Mouse (Mus musculus): Measurements from ENCODE around the gene Trim69.
"Not testable (repeated sequence)": the region's sequence is repeated elsewhere in the genome, so short reads cannot be mapped to it uniquely, and the experiment has no call there.

Gene Trim69

DNA sequence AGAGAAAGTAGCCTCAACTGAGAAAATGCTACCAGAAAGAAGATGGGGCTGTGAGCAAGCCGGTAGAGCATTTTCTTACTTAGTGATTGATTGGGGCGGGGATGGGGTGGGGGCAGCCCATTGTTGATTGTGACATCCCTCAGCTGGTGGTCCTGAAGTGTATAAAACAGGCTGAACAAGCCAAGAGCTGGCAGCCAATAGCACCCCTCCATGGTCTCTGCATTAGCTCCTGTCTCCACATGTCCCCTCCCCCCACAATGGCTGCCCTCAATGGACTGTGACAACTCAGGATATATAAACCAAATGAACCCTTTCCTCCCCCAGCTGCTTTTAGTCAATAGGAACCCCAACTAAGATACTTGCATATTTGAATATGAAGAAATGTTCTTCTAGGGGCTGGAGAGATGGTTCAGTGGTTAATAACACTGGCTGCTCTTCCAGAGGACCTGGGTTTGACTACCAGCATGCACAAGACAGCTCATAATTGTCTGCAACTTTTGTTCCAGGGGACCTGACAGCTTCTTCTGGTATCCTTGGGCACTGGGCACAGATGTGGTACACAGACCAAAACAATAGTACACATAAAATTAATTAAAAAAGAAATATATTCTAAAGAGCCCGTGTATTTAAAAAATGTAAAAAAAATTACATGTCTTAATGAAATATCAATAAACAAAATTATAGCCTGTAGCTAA lies 50.2 kb downstream of the Trim69 start:
- no peak for DNase-seq

DNA sequence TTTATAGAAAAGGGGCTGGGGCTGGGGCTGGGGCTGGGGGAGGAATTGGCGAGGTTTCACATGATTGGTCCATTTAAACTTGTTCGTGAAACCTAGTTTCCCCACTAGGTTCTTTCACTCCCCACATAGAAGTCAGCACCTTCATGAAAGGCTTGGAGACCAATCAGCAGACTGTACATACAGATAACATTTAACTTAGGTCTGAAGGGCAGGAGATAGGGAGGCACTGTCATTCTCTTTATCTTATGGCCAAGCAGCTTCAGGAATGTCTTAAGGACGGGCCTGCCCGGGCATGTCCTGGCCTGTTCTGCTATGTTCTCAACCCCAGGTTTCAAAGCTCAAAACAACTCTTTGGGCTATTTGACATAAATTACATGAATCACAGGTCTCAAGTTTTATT lies 56.6 kb downstream of the Trim69 start:
- DNase-seq: not testable (repeated sequence)

DNA sequence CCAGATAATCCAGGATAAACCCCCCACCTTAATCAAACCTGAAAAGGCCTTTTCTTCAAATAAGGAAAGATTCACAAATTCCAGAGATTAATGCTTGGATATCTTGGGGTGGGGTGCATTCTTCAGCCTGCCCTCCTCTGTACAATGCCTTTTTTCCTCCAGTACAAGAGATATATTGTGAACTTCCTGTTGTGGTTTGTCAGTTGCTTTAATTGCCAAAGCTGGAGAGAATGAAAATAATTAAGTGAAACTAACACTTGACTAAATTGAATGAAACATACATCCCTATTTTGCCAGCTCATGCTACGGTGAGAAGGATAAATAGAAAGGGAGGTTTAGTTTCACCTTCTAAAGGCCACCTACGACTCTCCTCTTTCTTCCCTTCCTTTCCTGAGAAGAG lies 57.7 kb downstream of the Trim69 start:
- DNase-seq: no peak

DNA sequence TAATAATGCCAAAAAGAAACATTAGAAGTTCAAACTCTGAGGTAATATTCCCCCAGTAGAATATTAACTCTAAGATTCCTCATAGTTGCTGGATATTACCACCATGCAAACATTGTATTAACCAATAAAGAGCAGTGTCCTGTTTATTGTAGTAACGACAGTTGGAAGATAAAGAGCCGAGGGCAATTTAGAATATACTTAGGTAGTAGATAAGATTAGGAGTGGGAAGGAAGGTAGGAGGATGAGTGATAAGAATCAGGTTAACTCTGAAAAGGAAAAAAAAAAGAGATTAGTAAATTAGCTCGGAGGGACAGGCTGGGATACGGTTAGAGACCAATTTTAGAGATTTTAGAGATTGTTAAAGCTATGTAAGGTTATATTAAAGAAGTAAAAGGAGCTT lies 60.9 kb downstream of the Trim69 start:
- no peak for DNase-seq

DNA sequence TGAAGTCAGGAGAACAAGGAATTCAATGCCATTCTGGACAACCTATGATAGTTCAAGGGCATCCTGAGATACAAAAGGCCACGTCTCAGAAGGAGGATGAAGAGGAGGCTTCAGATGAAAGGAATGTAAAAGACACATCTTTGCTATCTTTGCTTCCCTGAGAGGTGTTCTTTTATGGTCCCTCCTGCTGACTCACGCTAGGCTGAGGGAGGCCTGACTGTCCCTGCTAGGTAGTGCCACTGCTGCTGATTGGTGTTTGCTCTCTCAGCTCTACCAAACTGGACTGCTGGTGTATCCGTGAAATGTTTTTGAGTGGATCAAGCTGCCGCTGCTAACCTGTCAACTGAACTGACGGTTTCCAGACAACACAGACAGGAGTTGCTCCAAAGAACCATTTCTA lies 61.3 kb downstream of the Trim69 start:
- DNase-seq: no peak

DNA sequence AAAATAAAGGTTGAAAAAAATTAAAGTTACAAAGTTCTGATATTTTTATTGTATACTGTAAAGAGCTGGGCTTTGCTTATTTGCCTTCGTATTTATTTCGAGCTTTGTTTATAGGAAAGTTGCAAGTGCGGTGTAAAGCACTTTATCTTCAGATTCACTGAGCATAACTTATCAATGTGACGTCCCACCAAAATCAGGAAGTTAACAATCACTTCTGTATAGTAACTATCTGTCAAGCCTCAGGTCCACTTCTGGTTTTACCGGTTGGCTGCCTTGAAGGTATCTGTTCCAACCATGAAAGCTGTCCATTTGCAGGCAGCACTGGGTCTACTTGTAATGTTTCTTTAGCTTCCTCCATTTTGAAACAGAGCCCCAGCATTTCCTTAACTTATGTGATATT lies 61.8 kb downstream of the Trim69 start:
- DNase-seq: no peak

DNA sequence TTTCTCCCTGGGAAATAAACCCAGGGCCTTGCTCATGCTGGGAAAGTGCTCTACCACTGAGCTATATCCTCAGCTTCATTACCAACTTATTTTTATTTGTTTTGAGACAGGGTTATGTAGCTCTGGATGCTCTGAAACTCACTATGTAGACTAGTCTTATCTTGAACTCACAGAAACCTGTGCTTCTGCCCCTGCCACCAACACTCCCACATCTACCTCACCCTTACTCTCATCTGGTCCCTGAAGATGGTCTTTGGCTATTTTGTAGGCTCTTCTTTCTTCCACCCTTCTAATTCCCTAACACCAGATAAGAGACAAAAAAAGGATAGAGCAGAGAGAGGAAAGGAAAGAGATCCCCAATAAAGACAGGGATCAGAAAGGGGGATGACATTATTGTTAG lies 63.2 kb downstream of the Trim69 start:
- DNase-seq: no peak
